Mouse (Mus musculus) left cerebral cortex, adult 11 months (tissue): Measurements from ENCODE around the gene Map3k5.

ENCODE experiments used
- DNase-seq: peaks from one replicate; pipeline ENCODE4 v3.0.0; 2022; ENCODE audit warnings: low spot score

Map3k5 gene

DNA sequence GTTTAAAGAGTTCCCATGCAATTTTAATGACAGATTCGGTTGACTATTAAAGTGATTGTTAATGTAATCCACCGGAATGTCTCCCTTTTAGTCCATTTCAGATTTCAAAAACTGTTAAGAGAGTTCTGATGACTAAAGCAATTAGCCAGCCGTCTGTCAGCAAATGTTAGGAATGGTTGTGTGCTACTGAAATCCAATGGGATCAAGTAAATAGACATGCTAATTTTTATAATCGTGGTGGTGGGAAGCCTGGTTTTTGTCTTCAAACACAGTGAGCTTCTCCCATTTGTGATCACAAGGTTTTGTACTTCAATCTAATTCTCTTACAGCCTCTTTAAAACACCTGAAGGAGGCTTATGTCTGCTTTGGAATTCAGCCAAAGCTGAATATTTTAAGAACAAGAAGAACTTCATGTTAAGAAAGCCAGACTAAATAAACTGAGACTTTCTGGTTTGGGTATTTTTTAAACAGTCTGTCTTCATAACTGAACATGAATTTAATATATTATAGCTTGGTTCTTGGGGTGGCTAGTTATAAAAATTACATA lies 1.6 kb downstream of the Map3k5 start:
- DNase-seq = no peak

DNA sequence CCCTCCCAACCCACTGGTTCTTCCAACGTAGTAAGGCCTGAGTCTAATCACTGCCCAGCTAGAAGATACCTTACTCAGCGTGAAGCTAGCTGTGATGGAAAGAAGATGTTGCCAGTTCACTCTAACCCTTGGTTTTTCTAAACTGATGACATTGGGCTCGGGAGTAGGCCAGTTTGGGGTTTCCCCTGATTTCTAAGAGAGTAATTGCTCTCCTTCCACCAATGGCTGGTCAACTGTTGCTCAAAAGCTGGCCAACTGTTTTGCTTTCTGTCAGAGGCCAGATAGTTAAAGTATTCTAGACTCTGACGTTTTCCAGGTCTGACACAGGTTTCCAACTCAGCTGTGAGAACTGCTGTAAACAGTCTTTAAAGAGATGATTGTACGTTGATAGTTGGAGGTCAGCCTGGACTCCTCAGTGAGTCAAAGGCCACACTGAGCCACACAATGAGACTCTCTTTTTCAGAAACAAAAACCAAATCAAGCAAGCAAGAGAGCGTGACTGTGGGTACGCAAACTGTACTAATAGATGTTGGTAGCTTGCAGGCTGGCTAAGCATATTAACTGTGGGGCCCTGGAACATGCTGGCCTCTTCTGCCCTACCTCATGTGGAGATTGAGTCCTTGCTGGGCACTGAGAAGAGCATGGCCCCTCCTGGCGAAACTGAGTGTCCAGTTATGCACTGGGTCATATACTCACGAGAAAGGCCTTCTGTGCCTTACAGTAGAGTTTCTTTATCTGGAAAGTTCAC lies 2.9 kb downstream of the Map3k5 start:
- no peak for DNase-seq

DNA sequence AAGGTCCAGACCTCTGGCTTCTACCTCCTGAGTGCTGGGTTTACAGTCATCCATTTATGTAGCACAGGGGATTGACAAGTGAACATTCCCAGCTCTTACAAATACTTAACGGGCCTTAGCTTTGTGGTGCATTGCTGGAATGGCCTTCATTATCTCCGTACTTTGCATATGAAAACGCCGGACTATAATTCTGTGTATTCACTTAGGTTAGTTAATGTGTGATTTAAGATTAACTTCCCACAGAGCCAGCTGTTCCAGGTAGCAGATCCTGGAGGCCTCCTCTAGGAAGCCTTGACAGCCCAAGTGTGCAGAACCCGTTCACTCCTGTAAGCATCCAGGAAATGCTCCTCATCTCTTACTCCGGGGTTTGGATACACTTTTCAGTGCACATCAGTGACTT lies 4.5 kb downstream of the Map3k5 start:
- no peak for DNase-seq

GRCm38 (mm10) chr10:19939282-19939705 lies 5.0 kb downstream of the Map3k5 start:
- DNase-seq = no peak

- no peak for DNase-seq
Observed at GRCm38 (mm10) chr10:19940127-19940526, 5.9 kb downstream of the Map3k5 start.

- no peak for DNase-seq
Observed at GRCm38 (mm10) chr10:19940626-19941025, 6.4 kb downstream of the Map3k5 start.

GRCm38 (mm10) chr10:19941063-19941462 lies 6.8 kb downstream of the Map3k5 start:
- peak; percentile 35 for DNase-seq

DNA sequence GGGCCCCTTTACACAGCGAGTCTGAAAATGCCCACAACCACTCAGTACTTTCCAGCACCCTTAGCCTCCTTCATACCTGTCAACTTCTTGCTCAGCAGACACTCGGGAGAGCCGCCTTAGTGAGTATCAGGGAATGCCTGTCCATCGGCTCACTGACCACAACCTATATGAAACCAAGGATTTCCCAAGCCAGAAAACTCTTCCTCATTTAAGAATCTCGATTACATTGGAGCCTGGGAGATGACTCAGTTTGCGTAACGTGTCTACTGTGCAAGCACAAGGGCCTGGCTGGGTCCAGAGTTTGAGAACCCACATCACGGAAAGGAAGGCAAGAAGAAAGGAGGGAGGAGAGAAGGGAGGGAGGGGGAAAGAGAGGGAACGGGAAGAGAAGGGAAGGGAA lies 7.6 kb downstream of the Map3k5 start:
- no peak for DNase-seq

DNA sequence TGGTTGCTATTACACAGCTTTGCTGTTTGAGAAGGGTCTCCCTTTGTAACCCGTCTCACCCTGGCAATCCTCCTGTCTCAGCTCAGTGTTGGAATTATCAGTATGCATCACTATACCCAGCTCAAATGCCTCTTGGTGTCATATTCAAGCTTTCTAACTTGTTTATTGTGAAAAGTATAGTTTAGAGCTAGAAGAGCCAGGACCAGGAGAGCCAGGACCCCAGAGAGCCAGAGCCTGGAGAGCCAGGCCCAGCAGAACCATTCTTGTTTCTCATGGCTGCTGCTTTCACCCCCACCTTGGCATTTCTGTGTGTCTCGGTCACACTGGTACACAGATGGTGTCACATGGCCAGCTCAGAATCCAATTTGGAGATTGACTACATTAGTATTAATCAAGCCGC lies 8.3 kb downstream of the Map3k5 start:
- no peak for DNase-seq

GRCm38 (mm10) chr10:19945651-19946050 lies 11.4 kb downstream of the Map3k5 start:
- DNase-seq = no peak

- no peak for DNase-seq
Observed at GRCm38 (mm10) chr10:19946644-19947043, 12.4 kb downstream of the Map3k5 start.

- DNase-seq = no peak
Observed at GRCm38 (mm10) chr10:19947441-19947840, 13.2 kb downstream of the Map3k5 start.

- DNase-seq = no peak
Observed at GRCm38 (mm10) chr10:19947901-19948300, 13.6 kb downstream of the Map3k5 start.

DNA sequence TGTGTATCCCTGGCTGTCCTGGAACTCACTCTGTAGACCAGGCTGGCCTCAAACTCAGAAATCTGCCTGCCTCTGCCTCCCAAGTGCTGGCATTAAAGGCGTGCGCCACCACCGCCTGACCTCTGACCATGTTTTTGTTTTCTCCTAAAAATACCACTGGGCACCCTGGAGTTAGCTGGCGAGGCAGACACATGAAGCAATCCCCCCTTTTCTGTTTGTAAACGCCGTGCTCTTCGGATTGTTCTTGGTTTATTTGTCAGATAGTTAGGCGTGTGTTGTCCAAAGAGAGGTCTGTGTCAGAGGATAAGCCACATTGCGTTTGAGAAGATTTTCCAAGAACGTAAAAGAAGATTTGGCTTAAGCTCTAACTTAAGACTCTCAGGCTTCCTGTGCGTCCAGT lies 14.1 kb downstream of the Map3k5 start:
- no peak for DNase-seq

- DNase-seq = no peak
Observed at GRCm38 (mm10) chr10:19949106-19949505, 14.8 kb downstream of the Map3k5 start.

DNA sequence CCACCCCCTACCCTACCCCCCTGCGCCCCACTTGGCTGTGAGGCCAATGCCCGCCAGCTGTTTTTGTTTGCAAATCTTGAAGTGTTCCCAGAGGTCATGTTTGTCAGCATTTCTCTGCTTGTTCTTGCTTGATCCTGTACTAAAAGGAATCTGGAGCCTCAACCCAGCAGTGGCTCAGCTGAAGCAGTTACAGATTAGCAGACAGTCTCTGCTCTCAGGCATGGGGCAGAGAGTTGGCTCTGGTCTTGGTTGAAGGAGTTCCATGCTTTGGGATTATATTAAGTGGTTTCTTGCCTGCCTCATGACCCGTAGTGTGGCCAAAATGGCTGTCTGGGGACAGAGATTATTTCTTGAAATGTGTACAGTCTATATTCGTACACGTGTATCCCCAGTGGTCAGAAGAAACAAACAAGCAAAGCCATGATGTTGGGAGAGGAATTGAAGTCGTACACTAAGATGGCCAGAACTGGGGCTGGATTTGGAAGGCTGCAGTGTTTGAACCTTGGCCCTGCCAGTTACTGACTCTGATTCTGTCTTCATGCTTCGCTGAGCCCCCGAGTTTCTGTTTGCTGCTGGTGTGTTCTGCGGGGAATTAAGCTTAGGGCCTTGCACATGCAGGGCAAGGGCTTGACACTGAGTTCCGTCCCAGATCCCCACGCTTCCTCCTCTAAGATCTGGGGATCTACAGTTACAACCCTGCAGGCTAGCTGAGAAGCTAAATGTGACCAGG lies 18.9 kb downstream of the Map3k5 start:
- DNase-seq = no peak

- no peak for DNase-seq
Observed at GRCm38 (mm10) chr10:19954572-19954971, 20.3 kb downstream of the Map3k5 start.

DNA sequence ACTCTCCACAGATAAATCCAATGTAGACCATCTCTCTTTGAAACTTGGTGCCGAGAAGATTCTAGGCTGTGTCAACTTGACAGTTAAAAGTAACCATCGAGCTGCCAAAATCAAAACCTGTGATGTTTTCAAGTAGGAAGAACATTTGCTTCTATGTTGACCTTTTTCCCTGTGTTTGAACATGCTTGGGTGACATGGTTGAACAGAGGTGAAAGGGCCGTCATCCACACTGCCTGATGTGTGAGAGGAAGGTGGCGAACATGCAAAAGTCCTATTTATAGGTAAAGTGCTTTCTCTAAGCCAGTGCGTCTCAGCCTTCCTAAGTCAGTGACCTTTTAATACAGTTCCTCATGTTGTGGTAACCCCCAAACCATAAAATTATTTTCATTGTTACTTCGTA lies 21.5 kb downstream of the Map3k5 start:
- no peak for DNase-seq

DNA sequence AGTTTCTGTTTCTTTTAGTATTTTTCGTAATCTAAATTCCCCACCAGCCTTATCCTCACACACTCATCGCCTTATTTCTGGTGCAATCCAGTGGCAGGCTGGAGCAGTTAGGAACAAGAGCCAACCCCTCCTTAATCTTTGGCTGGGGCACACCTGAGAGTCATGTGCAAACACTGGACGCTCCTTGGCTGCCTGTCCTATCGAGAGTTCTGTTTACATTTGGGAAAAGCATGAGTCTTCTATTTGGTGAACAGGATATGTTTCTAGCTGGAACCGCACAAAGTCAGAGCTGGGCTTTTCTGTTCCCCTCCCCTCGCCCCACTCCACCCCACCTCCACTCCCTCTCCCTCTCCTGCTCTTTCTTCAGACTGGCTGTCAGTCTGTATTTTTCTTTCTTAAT lies 22.5 kb downstream of the Map3k5 start:
- no peak for DNase-seq

- DNase-seq = no peak
Observed at GRCm38 (mm10) chr10:19960831-19961380, 26.6 kb downstream of the Map3k5 start.

DNA sequence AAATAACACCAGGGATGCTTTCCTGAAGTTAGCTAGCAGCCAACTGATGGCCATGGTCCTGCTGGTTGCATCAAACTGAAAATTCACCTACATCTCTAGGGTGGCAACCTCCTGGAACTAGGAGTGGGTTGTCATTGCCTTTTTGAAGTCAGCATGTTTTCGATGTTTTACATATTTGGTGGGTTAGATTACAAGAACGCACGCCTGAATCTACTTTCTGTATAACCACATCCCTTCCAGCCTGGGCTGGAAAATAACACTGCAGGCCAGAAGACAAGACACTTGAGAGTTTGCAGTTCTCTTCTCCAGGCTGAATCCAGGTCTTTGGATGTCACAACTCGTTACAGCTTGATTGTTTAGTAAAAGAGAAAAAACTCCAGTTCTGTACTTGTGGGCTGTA lies 28.5 kb downstream of the Map3k5 start:
- no peak for DNase-seq

GRCm38 (mm10) chr10:19963206-19963605 lies 28.9 kb downstream of the Map3k5 start:
- DNase-seq = no peak

DNA sequence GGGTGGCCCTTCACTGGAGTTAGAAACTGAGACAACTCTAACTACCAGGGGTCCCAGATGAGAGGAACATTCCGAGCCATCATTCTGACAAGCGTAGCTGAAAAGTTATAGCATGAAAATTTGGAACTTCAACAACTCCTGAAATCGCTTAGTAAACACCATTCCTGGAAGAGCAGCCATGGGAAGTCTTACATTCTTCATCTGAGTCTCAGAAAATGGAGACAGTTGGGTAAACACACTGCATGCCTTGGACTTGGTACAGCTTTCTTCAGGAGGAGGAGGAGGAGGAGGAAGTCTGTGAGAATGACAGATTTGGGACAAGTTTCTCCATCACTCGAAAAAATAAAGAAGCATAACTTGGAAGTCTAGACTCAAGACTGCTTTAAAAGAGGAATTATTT lies 29.8 kb downstream of the Map3k5 start:
- no peak for DNase-seq
